Mouse (Mus musculus): ENCODE data around the gene Zbtb40.

DNA sequence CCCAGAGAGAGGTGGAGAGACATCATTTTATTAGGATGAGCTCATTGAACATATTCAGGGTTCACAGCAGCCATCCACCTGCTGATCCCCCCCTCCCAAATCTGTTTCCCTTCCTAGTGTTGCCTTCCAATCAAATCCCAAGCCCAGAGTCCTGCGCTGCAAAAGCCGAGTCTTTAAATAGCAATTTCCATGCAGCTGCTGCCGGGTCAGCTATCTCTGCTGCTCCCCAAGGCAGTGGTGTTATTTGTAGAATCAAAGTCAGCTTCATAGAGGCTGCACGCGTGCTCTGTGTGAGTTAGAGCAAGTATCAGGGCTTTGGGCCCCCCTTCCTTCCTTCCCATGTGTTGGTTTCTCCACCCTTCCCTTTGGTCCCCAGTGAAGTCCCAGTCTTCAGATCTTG lies 5.2 kb upstream of the Zbtb40 start:
- TF ChIP-seq CTCF (IDR thresholded peaks at IDR 0.05; ENCODE audit: low read depth, low read length) (no peak), POLR2A (IDR thresholded peaks at IDR 0.05; ENCODE audit: borderline replicate concordance, low read depth, low read length) (no peak)

Measured in bone marrow macrophage, adult 2 months (primary cell).